Mouse (Mus musculus) ovary, postnatal 36 days (tissue): ENCODE results near the gene Helq.

ENCODE experiments used
- DNase-seq: peaks from one replicate; pipeline ENCODE4 v3.0.0; 2022; ENCODE audit warnings: low spot score, mixed read lengths

Helq gene

GRCm38 (mm10) chr5:100798165-100798860, at the start of gene Helq, which contains the start of gene Mrps18c:
Gene Helq, minus strand, starts transcription at chr5:100798598.
Gene Mrps18c, plus strand, starts transcription at chr5:100798627.
- peak; percentile 91 for DNase-seq

DNA sequence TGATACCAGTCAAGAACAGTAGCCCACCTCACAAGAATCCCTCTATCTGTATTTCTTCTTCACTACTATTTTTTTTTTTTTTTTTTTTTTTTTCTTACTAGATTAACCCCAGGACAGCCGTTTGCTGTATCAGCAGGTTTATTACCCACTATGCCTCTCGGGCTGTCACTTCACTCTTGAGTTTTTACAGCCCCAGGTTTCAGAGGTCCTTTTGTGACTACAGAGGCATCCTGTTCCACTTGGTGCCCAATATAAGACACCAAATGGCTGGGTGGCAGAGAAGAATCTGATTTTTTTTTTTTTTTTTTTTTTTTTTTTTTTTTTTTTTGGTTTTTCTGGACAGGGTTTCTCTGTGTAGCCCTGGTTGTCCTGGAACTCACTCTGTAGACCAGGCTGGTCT, 48.7 kb upstream of the Helq start:
- DNase-seq: no peak

GRCm38 (mm10) chr5:100846599-100846920, 48.2 kb upstream of the Helq start:
- no peak for DNase-seq

DNA sequence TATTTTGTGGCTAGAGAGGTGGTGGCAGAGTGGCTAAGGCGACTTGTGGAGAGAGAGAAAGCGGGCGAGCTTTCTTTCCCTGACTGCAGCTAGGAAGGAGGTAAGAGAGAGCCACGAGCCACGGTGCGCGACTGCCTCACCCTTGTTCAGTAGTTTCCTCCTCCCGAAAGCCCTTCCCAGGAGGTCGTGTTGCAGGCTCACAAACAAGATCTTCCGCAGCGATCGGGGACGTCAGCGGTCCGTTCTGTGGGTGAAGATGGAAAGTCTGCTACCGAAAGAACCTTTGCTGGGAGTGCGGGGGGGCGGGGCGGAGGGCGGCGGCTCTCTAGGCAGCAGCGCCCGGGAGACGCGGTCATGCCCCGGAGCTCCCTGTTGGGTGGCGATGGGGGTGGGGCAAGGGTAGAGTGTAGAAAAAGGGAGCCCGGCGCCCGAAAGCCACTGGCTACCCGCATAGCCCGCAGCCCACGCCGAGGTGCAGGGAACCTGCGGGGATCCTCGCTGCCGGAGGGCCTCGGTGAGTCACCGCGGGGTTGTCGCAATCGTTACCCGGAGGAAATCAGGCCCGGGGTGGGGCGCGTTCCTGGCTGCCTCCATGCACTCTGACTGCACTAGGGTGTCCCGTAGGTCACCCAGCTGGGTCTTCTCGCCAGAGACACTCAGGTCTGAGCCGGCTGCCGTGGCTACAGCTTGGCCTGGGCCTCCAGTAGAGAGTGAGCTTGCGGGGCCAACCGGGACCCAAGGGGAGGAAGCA, 47.6 kb upstream of the Helq start:
- DNase-seq: peak; percentile 75

DNA sequence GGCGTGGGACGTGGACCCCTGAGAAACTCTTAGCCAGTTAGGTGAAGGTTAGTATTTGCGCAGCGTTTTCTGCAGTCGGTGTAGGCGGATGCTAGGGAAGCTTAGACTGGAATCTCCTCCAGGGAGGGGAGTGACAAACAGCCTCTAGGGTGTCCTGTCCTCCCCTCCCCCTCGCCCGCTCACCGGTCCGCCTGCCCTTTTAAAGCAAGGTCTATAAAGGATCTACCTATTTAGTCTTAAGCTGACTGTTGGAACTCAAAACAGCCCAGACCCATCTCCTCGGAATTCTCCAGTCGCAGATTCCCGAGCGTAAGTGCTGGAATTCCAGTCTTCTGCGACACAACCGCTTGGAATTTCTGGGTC, 47.1 kb upstream of the Helq start, which contains the start of gene Gpat3:
TSS of gene Gpat3 (plus strand) at position 229 of the 363 bp plus-strand sequence.
- peak; percentile 34 for DNase-seq

DNA sequence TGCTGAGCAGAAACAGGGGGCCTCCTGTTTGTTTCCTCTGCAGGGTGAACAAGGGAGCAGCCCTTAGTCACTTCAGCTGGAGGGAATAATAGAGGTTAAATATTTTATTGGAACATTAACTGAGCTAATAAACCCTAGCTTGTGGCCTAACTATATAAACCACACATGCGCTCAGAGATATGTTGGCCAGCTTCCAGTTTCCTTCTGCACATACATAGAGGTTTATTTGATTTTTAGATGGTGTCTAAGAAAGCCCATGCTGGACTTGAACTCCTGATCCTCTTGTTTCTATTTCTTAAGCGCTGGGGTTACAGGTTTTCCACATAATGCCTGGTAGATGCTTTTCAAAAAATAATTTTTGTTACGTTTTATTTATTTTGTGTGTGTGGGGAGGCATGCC, 46.1 kb upstream of the Helq start:
- DNase-seq: no peak

DNA sequence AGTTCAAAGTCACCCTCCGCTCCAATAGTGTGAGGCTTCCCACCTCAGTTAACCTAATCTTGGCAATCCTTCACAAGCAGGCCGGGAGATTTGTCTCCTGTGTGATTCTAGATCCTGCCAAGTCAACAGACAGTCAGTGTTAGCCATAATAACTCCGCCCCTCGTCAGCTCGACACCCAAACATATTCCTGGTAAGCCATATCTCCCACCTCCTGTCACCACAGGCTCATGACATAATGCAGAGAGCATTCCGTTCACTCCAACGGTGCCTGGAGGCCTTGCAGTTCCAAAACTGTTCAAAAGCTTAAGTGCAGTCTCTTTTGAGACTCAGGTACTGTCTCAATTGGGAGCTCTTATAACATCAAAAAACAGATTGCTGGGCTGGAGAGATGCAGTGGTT, 39.5 kb upstream of the Helq start:
- no peak for DNase-seq

DNA sequence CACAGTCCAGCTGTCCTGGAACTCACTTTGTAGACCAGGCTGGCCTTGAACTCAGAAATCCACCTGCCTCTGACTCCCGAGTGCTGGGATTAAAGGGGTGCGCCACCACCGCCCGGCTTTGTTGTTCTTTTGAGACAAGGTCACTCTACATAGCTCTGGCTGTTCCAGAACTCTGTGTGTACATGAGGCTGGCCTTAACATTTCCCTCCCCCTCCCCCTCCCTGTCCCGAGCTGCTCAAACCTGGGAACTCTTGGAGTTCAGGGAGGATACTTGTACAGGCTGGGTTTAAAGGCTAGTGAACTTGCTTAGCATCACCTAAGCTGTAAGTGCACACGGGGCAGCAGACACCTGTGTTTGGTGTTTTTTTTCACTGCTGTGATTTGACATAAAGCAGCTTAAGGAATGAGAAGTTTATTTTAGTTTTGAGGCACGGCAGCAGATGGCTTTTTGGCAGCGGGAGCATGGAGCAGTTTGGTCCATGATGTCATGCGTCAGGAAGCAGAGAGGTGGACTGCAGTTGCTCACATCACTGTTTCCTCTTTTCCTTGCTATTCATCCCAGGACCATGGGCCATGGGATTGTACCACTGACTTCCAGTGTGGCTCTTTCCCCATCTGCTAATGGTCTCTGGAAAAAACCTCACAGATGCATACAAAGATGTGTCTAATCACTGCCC, 37.6 kb upstream of the Helq start:
- peak; percentile 10 for DNase-seq

DNA sequence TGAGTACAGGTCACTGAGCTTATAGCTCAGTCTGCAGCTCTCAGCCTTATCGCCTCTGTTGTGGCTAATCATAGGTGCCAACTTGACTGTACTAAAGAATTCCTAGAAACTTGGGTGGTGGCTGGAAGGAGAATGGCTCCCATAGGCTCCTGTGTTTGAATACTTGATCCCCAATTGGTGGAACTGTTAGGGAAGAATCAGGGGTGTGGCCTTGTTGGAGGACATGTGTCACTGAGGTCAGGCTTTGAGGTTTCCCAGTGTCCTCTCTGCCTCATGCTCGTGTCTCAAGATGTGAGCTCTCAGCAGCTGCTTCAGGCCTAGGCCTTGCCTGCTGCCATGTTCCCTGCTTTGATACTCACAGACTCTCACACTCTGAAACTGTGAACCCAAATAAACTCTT, 35.4 kb upstream of the Helq start:
- DNase-seq: no peak

DNA sequence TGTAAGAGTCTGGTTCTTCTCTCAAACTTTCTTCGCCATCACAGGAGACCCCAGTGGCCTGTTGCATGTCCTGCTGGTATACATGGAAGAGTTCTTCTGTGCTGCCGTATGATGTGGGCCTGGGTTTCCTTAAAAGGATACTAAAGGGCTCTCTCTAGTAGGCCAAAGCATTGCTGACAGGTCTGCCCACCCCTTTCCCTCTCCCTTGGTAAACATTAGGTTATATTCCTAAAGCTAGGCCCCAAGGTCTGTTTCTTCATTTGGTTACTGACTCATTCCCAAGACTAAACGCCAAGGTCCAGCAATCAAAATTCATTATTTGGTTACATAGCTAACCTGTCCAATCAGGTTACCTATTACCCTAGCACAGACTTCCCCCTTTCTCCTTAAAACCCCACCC, 34.3 kb upstream of the Helq start:
- DNase-seq: no peak

DNA sequence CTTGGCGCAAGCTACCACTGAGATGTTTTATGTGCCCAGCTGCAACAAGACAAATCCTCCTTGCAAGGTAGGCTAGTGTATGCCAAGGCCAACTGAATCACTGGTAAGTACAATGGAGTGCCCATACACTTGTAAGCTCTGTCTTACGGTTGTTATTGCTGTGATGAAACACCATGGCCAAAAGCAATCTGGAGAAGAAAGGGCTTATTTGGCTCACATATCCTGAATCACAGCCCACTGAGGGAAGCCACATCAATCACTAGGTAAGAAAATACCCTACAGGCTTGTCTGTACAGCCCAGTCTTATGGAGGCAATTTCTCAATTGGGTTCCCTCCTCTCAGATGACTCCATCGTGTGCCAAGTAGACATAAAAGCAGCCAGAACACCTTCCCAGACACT, 30.3 kb upstream of the Helq start:
- DNase-seq: no peak

DNA sequence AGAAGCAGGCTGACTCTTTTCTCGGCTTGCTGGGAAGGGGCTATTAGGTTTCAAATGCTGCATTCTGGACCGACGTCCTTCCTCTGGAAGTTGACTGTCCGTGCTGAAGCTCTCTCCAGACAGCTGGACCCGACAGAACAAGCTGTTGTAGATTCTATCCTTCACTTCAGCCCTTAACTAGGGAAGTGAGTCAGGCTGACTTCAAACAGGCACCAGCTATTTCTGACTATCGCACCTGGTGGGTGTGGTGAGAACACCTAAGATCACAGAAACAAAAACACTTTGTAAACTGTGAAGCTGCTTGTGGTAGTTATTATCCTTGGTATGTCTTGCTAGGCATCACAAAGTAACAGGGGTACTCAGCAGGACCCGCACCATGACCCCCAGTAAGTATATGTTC, 28.1 kb upstream of the Helq start:
- no peak for DNase-seq

DNA sequence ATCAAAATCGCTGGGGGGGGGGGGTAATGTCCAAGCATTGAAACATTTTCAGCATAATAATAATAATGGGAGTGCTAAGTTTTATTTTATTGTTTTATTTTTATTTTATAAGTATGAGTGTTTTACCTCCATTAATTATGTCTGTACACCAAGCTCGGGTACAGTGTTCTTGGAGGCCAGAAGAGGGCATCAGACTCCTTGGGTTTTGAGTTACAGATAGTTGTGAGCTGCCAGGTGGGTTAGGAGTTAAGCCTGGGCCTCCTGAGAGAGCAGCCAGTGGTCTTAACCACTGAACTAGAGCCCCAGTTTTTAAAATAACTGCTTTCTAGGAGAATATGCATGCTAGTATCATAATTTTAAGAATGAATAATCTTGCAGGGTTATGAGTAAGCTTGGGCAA, 27.6 kb upstream of the Helq start:
- no peak for DNase-seq

GRCm38 (mm10) chr5:100822826-100823225, 24.4 kb upstream of the Helq start:
- DNase-seq: no peak

DNA sequence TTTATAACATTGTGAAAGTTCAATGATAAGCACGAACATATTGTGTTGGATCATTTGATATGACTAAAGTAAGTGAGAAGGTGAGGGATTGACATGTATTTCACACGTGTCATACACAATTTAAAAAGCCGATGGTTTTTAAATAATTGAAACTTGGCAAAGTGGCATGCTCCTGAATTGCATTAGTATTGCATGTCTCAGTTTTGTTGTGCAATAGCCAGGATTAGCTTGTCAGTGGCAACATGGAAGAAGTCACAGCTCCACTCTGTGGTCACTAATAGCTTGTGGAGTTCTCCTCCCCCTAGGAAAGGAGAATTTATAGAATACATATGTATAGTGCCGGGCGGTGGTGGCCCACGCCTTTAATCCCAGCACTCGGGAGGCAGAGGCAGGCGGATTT, 23.0 kb upstream of the Helq start:
- DNase-seq: no peak

DNA sequence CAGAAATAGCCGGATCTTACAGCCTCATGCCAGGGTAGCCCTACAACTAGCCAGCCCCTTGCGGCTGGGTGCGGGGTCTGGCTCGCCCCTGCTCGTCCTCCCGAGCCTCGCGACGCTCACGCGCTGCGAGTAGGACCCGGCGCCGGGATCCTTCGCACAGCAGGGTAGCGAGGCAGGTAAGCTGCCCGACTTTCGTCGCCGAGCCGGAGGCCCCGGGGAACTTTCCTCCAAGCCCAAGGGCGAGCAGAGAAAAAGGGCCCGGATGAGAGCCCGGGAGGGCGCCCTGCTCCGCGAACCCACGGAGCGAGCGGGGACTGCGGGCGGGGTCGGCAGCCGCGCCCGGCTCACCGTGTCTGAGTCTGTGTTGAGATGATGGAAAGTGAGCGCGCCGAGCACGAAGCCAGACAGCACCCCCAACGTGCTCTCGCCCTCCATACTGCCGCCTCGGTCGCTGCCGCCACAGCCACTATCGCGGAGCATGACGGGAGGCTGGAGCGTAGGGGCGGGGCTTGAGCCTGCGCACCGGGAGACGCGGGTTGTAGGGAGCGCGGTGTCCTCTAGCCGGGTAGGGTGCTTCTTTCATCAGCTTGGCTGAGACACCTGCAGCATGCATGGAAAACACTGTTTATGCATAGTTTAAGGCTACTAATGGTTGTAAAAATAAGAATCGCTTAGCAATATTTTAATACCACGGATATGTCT, 22.2 kb upstream of the Helq start, which contains the start of gene Abraxas1:
TSS of gene Abraxas1 (minus strand) at position 483 of the 702 bp plus-strand sequence.
- peak; percentile 88 for DNase-seq

DNA sequence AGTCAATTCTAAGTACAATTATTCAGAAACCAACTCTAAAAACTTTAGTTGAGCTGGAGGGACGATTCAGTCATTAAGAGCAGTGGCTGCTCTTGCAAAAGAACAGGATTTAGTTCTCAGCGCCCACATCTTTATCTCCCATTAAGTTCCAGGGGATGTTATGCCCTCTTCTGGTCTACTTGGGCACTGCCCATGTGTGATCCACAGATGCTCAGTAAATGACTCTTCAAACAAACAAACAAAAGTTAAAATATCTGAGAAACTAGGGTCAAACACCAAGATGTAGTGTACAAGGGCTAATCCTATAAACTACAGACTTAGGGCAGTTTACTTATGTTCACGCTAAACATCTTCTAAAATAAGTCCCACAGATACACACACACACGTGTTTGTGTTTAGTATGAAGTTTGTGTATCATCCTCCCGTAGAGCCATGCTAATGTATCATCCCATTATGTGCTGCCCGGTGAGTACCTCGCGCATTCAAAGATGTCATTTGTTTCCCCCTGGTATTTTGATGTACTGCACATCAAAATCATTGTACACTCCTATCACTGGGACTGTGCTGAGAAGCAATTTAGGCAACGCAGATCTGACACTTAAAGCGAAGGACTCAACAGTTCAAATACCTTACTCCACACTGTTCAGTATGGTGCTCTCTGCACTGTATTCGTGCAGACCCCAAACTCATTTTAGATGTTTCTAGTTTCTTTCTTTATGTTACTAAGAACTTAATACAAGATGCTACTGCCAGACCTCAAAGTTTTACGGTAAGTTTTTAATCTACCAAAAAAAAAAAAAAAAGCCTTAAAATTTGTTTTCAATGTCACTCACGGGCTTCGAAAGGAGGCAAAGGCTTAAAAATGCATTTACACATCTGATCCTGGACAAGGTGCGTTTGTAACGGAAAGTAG, 21.4 kb upstream of the Helq start:
- DNase-seq: no peak

DNA sequence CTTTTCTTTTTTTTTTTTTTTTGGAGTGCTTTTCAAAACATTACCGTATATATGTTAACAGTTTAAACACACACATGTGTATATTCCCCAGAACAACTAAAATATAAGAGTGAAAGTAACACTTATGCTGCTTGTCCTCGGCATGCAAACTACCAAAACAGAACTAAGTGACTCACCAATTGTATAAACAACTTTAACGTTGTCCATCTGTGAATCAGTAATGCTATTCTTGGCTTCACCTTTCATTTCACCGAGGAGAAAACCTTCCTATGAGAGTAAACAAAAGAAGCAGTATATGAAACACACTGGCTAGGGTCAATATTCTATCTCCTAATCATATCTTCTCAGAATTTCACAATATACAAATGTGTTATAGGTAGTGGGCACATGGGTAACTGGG, 19.9 kb upstream of the Helq start:
- DNase-seq: no peak

- DNase-seq: no peak
These were observed 4.3 kb downstream of the Helq start for GRCm38 (mm10) chr5:100794084-100794483.

- DNase-seq: no peak
These were observed 6.1 kb downstream of the Helq start for GRCm38 (mm10) chr5:100792261-100792660.

GRCm38 (mm10) chr5:100787527-100787926, 10.9 kb downstream of the Helq start:
- no peak for DNase-seq
